Mouse (Mus musculus): ENCODE results near the gene Add3. TPM values are rescaled to one million over a fixed set of nuclear protein-coding genes. Genes with fewer than 3 reads are reported as not detected.

Add3 gene
- total RNA-seq, 4 experiments from 2014 or later = 35.7 to 51.4 (median 39.9) TPM

GRCm38 (mm10) chr19:53273055-53273722 lies 132.9 kb downstream of the Add3 start:
- peak; percentile 28 for DNase-seq (ENCODE audit: low spot score)

GRCm38 (mm10) chr19:53273781-53274428 lies 133.7 kb downstream of the Add3 start:
- DNase-seq (ENCODE audit: low spot score) = no peak

- no peak for DNase-seq (ENCODE audit: low spot score)
Observed at GRCm38 (mm10) chr19:53275204-53275603, 135.0 kb downstream of the Add3 start.

GRCm38 (mm10) chr19:53276902-53277707 lies 136.9 kb downstream of the Add3 start:
- DNase-seq (ENCODE audit: low spot score) = no peak

GRCm38 (mm10) chr19:53278491-53279415 lies 138.5 kb downstream of the Add3 start:
- DNase-seq (ENCODE audit: low spot score) = peak; percentile 59

- DNase-seq (ENCODE audit: low spot score) = no peak
Observed at GRCm38 (mm10) chr19:53280254-53280653, 140.0 kb downstream of the Add3 start.

- no peak for DNase-seq (ENCODE audit: low spot score)
Observed at GRCm38 (mm10) chr19:53282571-53282970, 142.3 kb downstream of the Add3 start.

GRCm38 (mm10) chr19:53283742-53284141 lies 143.5 kb downstream of the Add3 start:
- DNase-seq (ENCODE audit: low spot score) = no peak

- DNase-seq (ENCODE audit: low spot score) = peak; percentile 53
Observed at GRCm38 (mm10) chr19:53284268-53285208, 144.3 kb downstream of the Add3 start.

GRCm38 (mm10) chr19:53296331-53297254 lies 156.3 kb downstream of the Add3 start:
- DNase-seq (ENCODE audit: low spot score) = no peak

Other genes with a start within 250 kb of the Add3 start
- 10 to 100 TPM; 52.4 to 81.0 (median 72.0) TPM for gene Xpnpep1, start 100.2 kb upstream of the Add3 start, total RNA-seq (2022)
- gene Mxi1, start 170.1 kb downstream of the Add3 start, total RNA-seq (2022) = 10 to 100 TPM; 38.7 to 49.2 (median 46.0) TPM
- gene Gm10197, start 231.3 kb downstream of the Add3 start, total RNA-seq (2022) = not detected

Measured in heart, adult 8-10 months (tissue).